In genomic region chr11:68197471-68197870, GRCm38 (mm10) we compare ENCODE assay signal across 21 mouse cellular contexts.
A peak's percentile ranks its signal among the peaks of the same experiment; 100 is the strongest.
DNase-seq lines count a peak whose midpoint lies in the region; TF ChIP-seq lines count a peak whose summit lies in the region.
"Had no signal": no experiment of that assay in that cellular context is flagged by ENCODE, and none has a peak within 500 bp of the region (broad histone marks: within the 10 kb centered on the region; RNA-seq: fewer than 3 reads in every experiment).

No protein-coding gene starts in this region.

- no peaks in the 10 kb centered on the region for H3K9me3 ChIP-seq in limb, embryonic 10.5 days (replicated peaks)
- H3K9me3 ChIP-seq: embryonic facial prominence, embryonic 13.5 days; embryonic facial prominence, embryonic 15.5 days; forebrain, embryonic 10.5 days; forebrain, embryonic 12.5 days had no signal

- no peaks in the 10 kb centered on the region for H3K36me3 ChIP-seq in thymus, adult 2 months (ENCODE audit: control insufficient read depth, insufficient read depth, low read length)
- H3K36me3 ChIP-seq in limb, embryonic 10.5 days, result no peaks in the 10 kb centered on the region
- H3K36me3 ChIP-seq: embryonic facial prominence, embryonic 13.5 days; embryonic facial prominence, embryonic 15.5 days; forebrain, embryonic 10.5 days; forebrain, embryonic 12.5 days had no signal

- H3K4me3 ChIP-seq in gastrocnemius, adult 2 months, result no peak overlapping the region
- no peak overlapping the region for H3K4me3 ChIP-seq in thymus, adult 2 months (ENCODE audit: control insufficient read depth, insufficient read depth, low read length)
- H3K4me3 ChIP-seq in limb, embryonic 10.5 days, result no peak overlapping the region
- H3K4me3 ChIP-seq: embryonic facial prominence, embryonic 13.5 days; embryonic facial prominence, embryonic 15.5 days; erythroblast, embryonic 14.5 days; forebrain, embryonic 10.5 days; forebrain, embryonic 12.5 days had no signal

- peak overlapping the region; percentile 75 for H3K27ac ChIP-seq in gastrocnemius, adult 2 months
- H3K27ac ChIP-seq in thymus, adult 2 months (ENCODE audit: control insufficient read depth, insufficient read depth, low read length), result peak overlapping the region; percentile 77
- H3K27ac ChIP-seq in limb, embryonic 10.5 days, result peak overlapping the region; percentile 81
- H3K27ac ChIP-seq: embryonic facial prominence, embryonic 13.5 days; embryonic facial prominence, embryonic 15.5 days; forebrain, embryonic 10.5 days; forebrain, embryonic 12.5 days had no signal

- TF ChIP-seq POLR2A in thymus, adult 2 months (IDR thresholded peaks at IDR 0.05; ENCODE audit: control insufficient read depth, extremely low read depth, insufficient read depth, low read length, poor library complexity), result no peak

- DNase-seq in gastrocnemius, adult 2 months, result peak; percentile 52
- DNase-seq in gastrocnemius, postnatal 36 days, result no peak
- no peak for DNase-seq in thymus, adult 2 months
- DNase-seq in thymus, postnatal 4 days, result no peak
- no peak for DNase-seq in limb, embryonic 10.5 days (ENCODE audit: low spot score)
- no peak for DNase-seq in right cerebral cortex, postnatal 14 days
- DNase-seq in layer of hippocampus, postnatal 36 days, result no peak
- DNase-seq: adrenal gland, adult 2 months; adrenal gland, postnatal 10 days; adrenal gland, postnatal 25 days; cerebellum, adult 11-12 months; cerebellum, adult 2 months; cerebellum, adult 9-11 months; cerebellum, postnatal 14 days; cerebellum, postnatal 36 days; embryo, embryonic 11 days had no signal

- 97% methylated on average over 11 of the region's 11 CpGs for WGBS in thymus, adult 2 months
- 90% methylated on average over 11 of the region's 11 CpGs for whole genome bisulfite sequencing in limb, embryonic 10.5 days

- H3K4me1 ChIP-seq in thymus, adult 2 months (replicated peaks; ENCODE audit: control insufficient read depth, insufficient read depth, low read length), result peaks cover 86% of the 10 kb centered on the region
- peaks cover 96% of the 10 kb centered on the region for H3K4me1 ChIP-seq in limb, embryonic 10.5 days

- intact Hi-C loops in gastrocnemius, adult 2 months (cut with DNase I), result no loop called here
- intact Hi-C loops in gastrocnemius, postnatal 36 days (cut with DNase I), result no loop called here

- TF ChIP-seq CTCF in gastrocnemius, adult 2 months (IDR thresholded peaks at IDR 0.05), result no peak
- TF ChIP-seq CTCF in thymus, adult 2 months (IDR thresholded peaks at IDR 0.05; ENCODE audit: borderline replicate concordance, control insufficient read depth, extremely low read depth, insufficient read depth, low read length, poor library complexity), result no peak

- H3K27me3 ChIP-seq in thymus, adult 2 months (ENCODE audit: control insufficient read depth, insufficient read depth, low read length), result no peaks in the 10 kb centered on the region
- H3K27me3 ChIP-seq in limb, embryonic 10.5 days (ENCODE audit: low read depth, poor library complexity, severe bottlenecking), result no peaks in the 10 kb centered on the region
- H3K27me3 ChIP-seq: embryonic facial prominence, embryonic 13.5 days; embryonic facial prominence, embryonic 15.5 days had no signal
